Mouse (Mus musculus) adrenal gland, postnatal 36 days (tissue): Measurements from ENCODE around the gene Syngr1. TPM values are rescaled to one million over a fixed set of nuclear protein-coding genes. Genes with fewer than 3 reads are reported as not detected.

Source experiments
- microRNA-seq: library from miRNA; unstranded; fragments of <30 nt; microRNA quantifications from one replicate; pipeline ENCODE4 v1.2.0, GENCODE M21; 2021
- total RNA-seq, 2 experiments: library from RNA; stranded (reverse); gene quantifications; 2 replicates each; pipeline ENCODE4 v1.2.3; 2021

Syngr1 gene
- total RNA-seq, 2 experiments from 2014 or later: 28.0 to 31.5 TPM

Small RNA genes within 50 kb of the gene (microRNA-seq; reads per million reads assigned to microRNA genes)
- 260 reads per million, percentile 64 among the genes with 10 or more reads in this experiment for gene Snord43

Other genes with a start within 250 kb of the Syngr1 start
- gene Apobec3, start 199.7 kb upstream of the Syngr1 start, total RNA-seq: 10 to 100 TPM; 14.5 to 15.7 TPM
- 10 to 100 TPM; 11.9 to 20.6 TPM for gene Cbx7, start 120.2 kb upstream of the Syngr1 start, total RNA-seq
- gene Pdgfb, start 76.4 kb upstream of the Syngr1 start, total RNA-seq: 10 to 100 TPM; 31.7 to 39.4 TPM
- 100 to 1,000 TPM; 602 to 611 TPM for gene Rpl3, start 534 bp downstream of the Syngr1 start, total RNA-seq
- gene Tab1, start 41.8 kb downstream of the Syngr1 start, total RNA-seq: 10 to 100 TPM; 11.9 to 18.3 TPM
- 10 to 100 TPM in 1 of 2 experiments, 1 to 10 TPM in 1; 7.0 to 10.3 TPM for gene Mgat3, start 82.4 kb downstream of the Syngr1 start, total RNA-seq
- gene Mief1, start 142.7 kb downstream of the Syngr1 start, total RNA-seq: 10 to 100 TPM; 44.7 to 49.2 TPM
- gene AC140267.1, start 144.5 kb downstream of the Syngr1 start, total RNA-seq: 10 to 100 TPM; 13.7 to 16.1 TPM
- 100 to 1,000 TPM; 263 to 281 TPM for gene Atf4, start 163.8 kb downstream of the Syngr1 start, total RNA-seq
- 10 to 100 TPM; 41.4 to 46.9 TPM for gene Rps19bp1, start 173.0 kb downstream of the Syngr1 start, total RNA-seq
- under 1 TPM; 0.30 to 0.63 TPM for gene Cacna1i, start 195.9 kb downstream of the Syngr1 start, total RNA-seq